Mouse (Mus musculus) limb, embryonic 14.5 days (tissue): Measurements from ENCODE around the gene Akap2. TPM values are rescaled to one million over a fixed set of nuclear protein-coding genes. Genes with fewer than 3 reads are reported as not detected.

Experiments used
- ATAC-seq: fragments of 200-750 bp; cut with Nextera tagmentation; 2 replicates; pipeline ENCODE4 v1.8.0; 2017; ENCODE audit warnings: low read depth, moderate number of reproducible peaks, moderate TSS enrichment; ENCODE audit not compliant: low FRiP score
- DNase-seq: peaks from one replicate; pipeline ENCODE4 v3.0.0-alpha.2; 2015; ENCODE audit warnings: low spot score
- H3K27ac ChIP-seq: fragments of 300-500 bp; sonication (generic); replicated peaks from 2 replicates; pipeline ENCODE4 v1.5.1; 2014; ENCODE audit warnings: low read depth, mild to moderate bottlenecking, low read length, moderate library complexity, mixed read lengths
- H3K27me3 ChIP-seq: fragments of 300-500 bp; sonication (generic); 2 replicates; pipeline ENCODE4 v1.6.1; 2014; ENCODE audit warnings: low read length, mixed read lengths; ENCODE audit not compliant: control insufficient read depth, insufficient read depth
- H3K36me3 ChIP-seq: fragments of 300-500 bp; sonication (generic); 2 replicates; pipeline ENCODE4 v1.6.1; 2014; ENCODE audit warnings: mild to moderate bottlenecking, low read length, moderate library complexity, mixed read lengths; ENCODE audit not compliant: control insufficient read depth, insufficient read depth
- H3K4me1 ChIP-seq: fragments of 300-500 bp; sonication (generic); 2 replicates; pipeline ENCODE4 v1.6.1; 2014; ENCODE audit warnings: antibody characterized with exemption, low read length, mixed read lengths; ENCODE audit not compliant: control insufficient read depth, insufficient read depth
- H3K4me2 ChIP-seq: fragments of 300-500 bp; sonication (generic); replicated peaks from 2 replicates; pipeline ENCODE4 v1.6.1; 2014; ENCODE audit warnings: low read depth, mild to moderate bottlenecking, low read length, moderate library complexity; ENCODE audit not compliant: severe bottlenecking
- H3K4me3 ChIP-seq: fragments of 300-500 bp; sonication (generic); replicated peaks from 2 replicates; pipeline ENCODE4 v1.5.1; 2014; ENCODE audit warnings: low read length
- H3K9ac ChIP-seq: fragments of 300-500 bp; sonication (generic); 2 replicates; pipeline ENCODE4 v1.6.1; 2014; ENCODE audit warnings: mild to moderate bottlenecking, low read depth, low read length, moderate library complexity; ENCODE audit not compliant: severe bottlenecking
- H3K9me3 ChIP-seq: fragments of 300-500 bp; sonication (generic); 2 replicates; pipeline ENCODE4 v1.6.1; 2016; ENCODE audit warnings: low read length; ENCODE audit not compliant: control insufficient read depth
- POLR2A ChIP-seq: fragments of 200-500 bp; IDR thresholded peaks from 2 replicates; pipeline ENCODE4 v1.8.0; 2012; ENCODE audit warnings: inconsistent platforms, mild to moderate bottlenecking, moderate library complexity, borderline replicate concordance; ENCODE audit not compliant: insufficient read depth, insufficient read length; ENCODE audit errors: extremely low read depth
- WGBS: fragments of 180-500 bp; shearing (Covaris S2); extraction: QIAGEN DNeasy Blood & Tissue Kit; methylation state at CpG from one replicate; pipeline ENCODE4 v1.1.7; 2014; 5-methylcytosine and 5-hydroxymethylcytosine counted together
- polyA plus RNA-seq, 2 experiments: library from polyadenylated mRNA; depleted of rRNA in 1 of 2; stranded (reverse) in 1 of 2; unstranded in 1 of 2; fragments of >200 nt; fragmentation: Nextera tagmentation in 1 of 2; extraction: Ambion mirVana in 1 of 2; gene quantifications; 2 replicates each; pipeline versions ENCODE4 v1.2.1 to v1.2.3; 2012 to 2014

Akap2 gene
- polyA plus RNA-seq, 2 experiments: 23.6 to 27.6 TPM

DNA sequence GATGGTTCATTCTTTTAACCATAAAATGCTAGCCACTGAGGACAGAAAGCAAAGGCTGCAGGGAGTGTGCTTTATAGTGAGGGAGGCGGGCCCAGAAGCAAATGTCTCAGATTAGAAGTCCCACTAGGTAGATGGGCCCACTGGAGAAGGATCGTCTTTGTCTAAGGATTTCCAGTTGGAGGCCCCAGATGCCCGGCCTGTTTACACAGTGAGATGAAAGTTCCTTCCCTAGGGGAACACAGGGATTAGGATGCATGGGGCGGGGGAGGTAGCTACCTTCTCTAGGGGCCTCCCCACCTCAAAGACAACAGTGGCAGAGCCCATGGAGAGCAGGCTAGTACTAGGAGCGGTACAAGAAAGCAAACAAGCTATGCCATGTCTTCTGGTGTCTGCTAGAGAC, 177.7 kb downstream of the Akap2 start:
- H3K9me3 ChIP-seq: no peaks in the 10 kb centered on the region
- no peak overlapping the region for H3K4me3 ChIP-seq
- TF ChIP-seq POLR2A: no peak
- no peak for ATAC-seq
- DNase-seq: no peak
- peaks cover 9% of the 10 kb centered on the region; the same call in 1 of the 2 replicates for H3K36me3 ChIP-seq
- H3K4me2 ChIP-seq: no peak overlapping the region
- peaks cover 3% of the 10 kb centered on the region; the same call in 1 of the 2 replicates for H3K4me1 ChIP-seq
- WGBS: 59% methylated on average over 5 of the region's 5 CpGs
- H3K9ac ChIP-seq: no peak overlapping the region
- H3K27ac ChIP-seq: no peak overlapping the region
- no peaks in the 10 kb centered on the region for H3K27me3 ChIP-seq

GRCm38 (mm10) chr4:57895902-57896301, 178.4 kb downstream of the Akap2 start:
- Histone ChIP-seq H3K27ac (no peak overlapping the region), H3K4me3 (no peak overlapping the region)

GRCm38 (mm10) chr4:57896631-57897030, 179.2 kb downstream of the Akap2 start:
- 54% methylated on average over 3 of the region's 3 CpGs for WGBS
- DNase-seq (no peak), ATAC-seq (no peak)
- no peak overlapping the region for H3K4me3 ChIP-seq
- peaks cover 3% of the 10 kb centered on the region; the same call in 1 of the 2 replicates for H3K4me1 ChIP-seq
- no peak overlapping the region for H3K4me2 ChIP-seq
- H3K9ac ChIP-seq: no peak overlapping the region
- TF ChIP-seq POLR2A: no peak
- H3K27me3 ChIP-seq: no peaks in the 10 kb centered on the region
- peaks cover 9% of the 10 kb centered on the region; the same call in 1 of the 2 replicates for H3K36me3 ChIP-seq
- no peaks in the 10 kb centered on the region for H3K9me3 ChIP-seq
- H3K27ac ChIP-seq: no peak overlapping the region

More at GRCm38 (mm10) chr4:57895902-57896301, 178.4 kb downstream of the Akap2 start:
- peaks cover 3% of the 10 kb centered on the region; the same call in 1 of the 2 replicates for H3K4me1 ChIP-seq
- no peak overlapping the region for H3K9ac ChIP-seq
- WGBS: 67% methylated on average over 6 of the region's 6 CpGs
- no peaks in the 10 kb centered on the region for H3K9me3 ChIP-seq
- DNase-seq (no peak), ATAC-seq (no peak)
- H3K36me3 ChIP-seq: peaks cover 9% of the 10 kb centered on the region; the same call in 1 of the 2 replicates
- H3K27me3 ChIP-seq: no peaks in the 10 kb centered on the region
- H3K4me2 ChIP-seq: no peak overlapping the region
- TF ChIP-seq POLR2A: no peak

GRCm38 (mm10) chr4:57901210-57901609, 183.8 kb downstream of the Akap2 start:
- ATAC-seq: no peak
- DNase-seq: peak; percentile 68
- no peak overlapping the region for H3K4me2 ChIP-seq
- no peak overlapping the region for H3K9ac ChIP-seq
- no peak overlapping the region for H3K4me3 ChIP-seq
- H3K9me3 ChIP-seq: no peaks in the 10 kb centered on the region
- peaks cover 2% of the 10 kb centered on the region; the same call in 1 of the 2 replicates for H3K4me1 ChIP-seq
- 15% methylated on average over 4 of the region's 4 CpGs for WGBS
- H3K36me3 ChIP-seq: 0 out of 2 replicates have a peak, but pooled peaks cover 3% of the 10 kb centered on the region
- H3K27me3 ChIP-seq: no peaks in the 10 kb centered on the region
- TF ChIP-seq POLR2A: no peak
- H3K27ac ChIP-seq: no peak overlapping the region

DNA sequence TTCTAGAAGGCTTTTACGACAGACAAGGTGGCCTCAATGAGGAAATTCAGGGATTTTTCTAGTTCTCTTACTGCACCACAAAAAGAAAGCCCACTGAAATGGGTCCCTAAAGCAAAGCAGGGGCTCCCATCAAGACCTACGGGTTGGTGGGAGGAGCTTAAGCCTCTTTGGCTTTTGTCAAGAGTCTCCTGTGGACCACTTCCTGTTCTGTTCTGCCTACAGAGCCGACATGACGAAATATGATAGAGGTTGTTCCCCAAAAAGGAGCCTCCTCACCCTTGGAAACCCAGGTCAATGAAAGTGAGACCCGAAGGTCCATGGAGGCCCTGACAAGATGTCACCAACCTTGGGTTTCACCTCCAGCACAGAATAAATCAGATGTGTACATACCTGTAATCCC, 185.2 kb downstream of the Akap2 start:
- Histone ChIP-seq H3K36me3 (no peaks in the 10 kb centered on the region), H3K4me1 (peaks cover 2% of the 10 kb centered on the region; the same call in 1 of the 2 replicates), H3K27ac (no peak overlapping the region), H3K4me3 (no peak overlapping the region), H3K27me3 (no peaks in the 10 kb centered on the region), H3K9ac (no peak overlapping the region), H3K4me2 (no peak overlapping the region), H3K9me3 (no peaks in the 10 kb centered on the region)
- TF ChIP-seq POLR2A: no peak
- no peak for DNase-seq
- no peak for ATAC-seq
- 79% methylated on average over 5 of the region's 5 CpGs for WGBS

GRCm38 (mm10) chr4:57904211-57904610, 186.8 kb downstream of the Akap2 start:
- Histone ChIP-seq H3K9ac (no peak overlapping the region), H3K9me3 (no peaks in the 10 kb centered on the region), H3K4me1 (peaks cover 2% of the 10 kb centered on the region; the same call in 1 of the 2 replicates), H3K27me3 (no peaks in the 10 kb centered on the region), H3K27ac (no peak overlapping the region), H3K4me3 (no peak overlapping the region), H3K4me2 (no peak overlapping the region), H3K36me3 (no peaks in the 10 kb centered on the region)
- TF ChIP-seq POLR2A: no peak
- DNase-seq: peak; percentile 68
- 9% methylated on average over 5 of the region's 5 CpGs for WGBS
- peak; percentile 66 for ATAC-seq
